Mouse (Mus musculus) forebrain, embryonic 13.5 days (tissue): ENCODE data around the gene Samd4b. TPM values are rescaled to one million over a fixed set of nuclear protein-coding genes. Genes with fewer than 3 reads are reported as not detected.

Experiments used
- ATAC-seq: fragments of 200-750 bp; cut with Nextera tagmentation; 2 replicates; pipeline ENCODE4 v1.8.0; 2017
- H3K27ac ChIP-seq: fragments of 300-500 bp; sonication (generic); 2 replicates; pipeline ENCODE4 v1.5.1; 2015; ENCODE audit warnings: inconsistent platforms, mild to moderate bottlenecking, moderate library complexity
- H3K27me3 ChIP-seq: fragments of 300-500 bp; sonication (generic); 2 replicates; pipeline ENCODE4 v1.6.1; 2015; ENCODE audit warnings: mild to moderate bottlenecking, inconsistent platforms
- H3K36me3 ChIP-seq: fragments of 300-500 bp; sonication (generic); 2 replicates; pipeline ENCODE4 v1.6.1; 2015; ENCODE audit warnings: mild to moderate bottlenecking, inconsistent platforms; ENCODE audit not compliant: poor library complexity, severe bottlenecking
- H3K4me1 ChIP-seq: fragments of 300-500 bp; sonication (generic); 2 replicates; pipeline ENCODE4 v1.6.1; 2015; ENCODE audit warnings: inconsistent platforms
- H3K4me2 ChIP-seq: fragments of 300-500 bp; sonication (generic); 2 replicates; pipeline ENCODE4 v1.6.1; 2015; ENCODE audit warnings: inconsistent platforms, mild to moderate bottlenecking, moderate library complexity
- H3K4me3 ChIP-seq: fragments of 300-500 bp; sonication (generic); 2 replicates; pipeline ENCODE4 v1.5.1; 2015; ENCODE audit warnings: mild to moderate bottlenecking, inconsistent platforms
- H3K9ac ChIP-seq: fragments of 300-500 bp; sonication (generic); 2 replicates; pipeline ENCODE4 v1.6.1; 2015; ENCODE audit warnings: mild to moderate bottlenecking, inconsistent platforms
- H3K9me3 ChIP-seq: fragments of 300-500 bp; sonication (generic); replicated peaks from 2 replicates; pipeline ENCODE4 v1.6.1; 2016; ENCODE audit warnings: inconsistent platforms
- WGBS: fragments of 180-500 bp; shearing (Covaris S2); methylation state at CpG from one replicate; pipeline ENCODE4 v1.1.7; 2015; 5-methylcytosine and 5-hydroxymethylcytosine counted together
- polyA plus RNA-seq: library from polyadenylated mRNA; unstranded; fragments of >200 nt; fragmentation: Nextera tagmentation; extraction: Ambion mirVana; gene quantifications from 2 replicates; pipeline ENCODE4 v1.2.1, GENCODE M21; 2015

Samd4b gene
- polyA plus RNA-seq, 1 experiment from 2014 or later, result 20.5 TPM

DNA sequence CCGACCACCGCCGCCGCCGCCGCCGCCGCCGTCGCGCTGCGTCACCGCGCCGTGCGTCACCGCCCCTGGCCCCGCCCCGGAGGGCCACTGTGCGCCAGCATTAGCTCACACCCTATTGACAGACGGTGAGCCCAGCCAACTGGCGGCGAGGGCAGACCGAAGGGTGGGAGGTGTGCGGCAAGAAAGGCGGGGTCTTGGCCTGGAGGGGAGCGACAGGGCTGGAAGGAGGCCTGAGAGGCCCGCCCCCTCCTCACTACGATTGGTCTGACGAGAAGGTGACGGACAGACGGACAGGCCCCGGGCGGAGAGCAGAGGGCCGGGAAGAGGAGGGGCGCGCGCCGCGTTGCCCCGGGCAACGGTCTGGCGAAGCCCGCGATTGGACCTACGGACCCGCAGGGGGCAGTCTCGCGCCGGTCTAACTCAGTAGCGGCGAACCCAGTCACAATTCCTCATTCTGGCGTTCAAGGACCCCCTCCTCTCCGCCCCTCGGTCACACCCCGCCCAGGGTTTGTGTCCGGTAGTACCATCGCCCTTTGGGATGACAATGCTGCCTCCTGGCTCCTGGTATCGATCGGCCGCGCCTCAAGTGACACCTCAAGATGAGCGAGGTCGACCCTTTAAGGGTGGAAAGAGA, 161.6 kb downstream of the Samd4b start:
- Histone ChIP-seq H3K9me3 (no peaks in the 10 kb centered on the region), H3K4me3 (peak overlapping the region; percentile 95), H3K4me2 (peak overlapping the region; percentile 81), H3K36me3 (peaks cover 4% of the 10 kb centered on the region), H3K9ac (peak overlapping the region; percentile 95), H3K27ac (peak overlapping the region; percentile 37; the same call in 1 of the 2 replicates), H3K4me1 (peaks cover 40% of the 10 kb centered on the region), H3K27me3 (no peaks in the 10 kb centered on the region)
- ATAC-seq, result peak; percentile 98
- under 1% methylated on average over 49 of the region's 64 CpGs for WGBS

GRCm38 (mm10) chr7:28435660-28436259, 162.2 kb downstream of the Samd4b start:
- Histone ChIP-seq H3K4me1 (peaks cover 40% of the 10 kb centered on the region), H3K27ac (peak overlapping the region; percentile 65), H3K4me2 (peak overlapping the region; percentile 81), H3K27me3 (no peaks in the 10 kb centered on the region), H3K9me3 (no peaks in the 10 kb centered on the region), H3K9ac (peak overlapping the region; percentile 95), H3K4me3 (peak overlapping the region; percentile 95), H3K36me3 (peaks cover 4% of the 10 kb centered on the region)
- 0% methylated on average over 17 of the region's 70 CpGs for WGBS
- ATAC-seq, result peak; percentile 36

GRCm38 (mm10) chr7:28432252-28432651, 165.7 kb downstream of the Samd4b start:
- Histone ChIP-seq H3K27ac (no peak overlapping the region), H3K27me3 (no peaks in the 10 kb centered on the region), H3K4me1 (peaks cover 40% of the 10 kb centered on the region), H3K4me3 (no peak overlapping the region), H3K9ac (0 out of 2 replicates have a peak overlapping the region, but pooled peaks have one; percentile 30), H3K36me3 (peaks cover 8% of the 10 kb centered on the region), H3K9me3 (no peaks in the 10 kb centered on the region), H3K4me2 (no peak overlapping the region)
- WGBS, result 96% methylated on average over 2 of the region's 2 CpGs
- no peak for ATAC-seq

GRCm38 (mm10) chr7:28430512-28430911, 167.4 kb downstream of the Samd4b start:
- Histone ChIP-seq H3K4me3 (no peak overlapping the region), H3K9ac (no peak overlapping the region), H3K27me3 (no peaks in the 10 kb centered on the region), H3K4me1 (peaks cover 39% of the 10 kb centered on the region), H3K4me2 (no peak overlapping the region), H3K9me3 (no peaks in the 10 kb centered on the region), H3K27ac (no peak overlapping the region), H3K36me3 (peaks cover 8% of the 10 kb centered on the region)
- 90% methylated on average over 1 of the region's 1 CpGs for WGBS
- no peak for ATAC-seq

GRCm38 (mm10) chr7:28427738-28428137, 170.2 kb downstream of the Samd4b start:
- Histone ChIP-seq H3K4me2 (no peak overlapping the region), H3K9me3 (no peaks in the 10 kb centered on the region), H3K4me1 (peaks cover 11% of the 10 kb centered on the region), H3K27me3 (no peaks in the 10 kb centered on the region), H3K4me3 (no peak overlapping the region), H3K36me3 (peaks cover 20% of the 10 kb centered on the region), H3K9ac (no peak overlapping the region), H3K27ac (no peak overlapping the region)
- no peak for ATAC-seq

GRCm38 (mm10) chr7:28423018-28423417, 174.9 kb downstream of the Samd4b start:
- H3K36me3 ChIP-seq, result peaks cover 62% of the 10 kb centered on the region
- ATAC-seq, result no peak
- no peaks in the 10 kb centered on the region for H3K9me3 ChIP-seq
- no peak overlapping the region for H3K4me3 ChIP-seq
- H3K27ac ChIP-seq, result no peak overlapping the region
- H3K4me1 ChIP-seq, result no peaks in the 10 kb centered on the region
- 100% methylated on average over 1 of the region's 1 CpGs for WGBS
- H3K9ac ChIP-seq, result no peak overlapping the region
- H3K4me2 ChIP-seq, result no peak overlapping the region
- no peaks in the 10 kb centered on the region for H3K27me3 ChIP-seq

- no peak for ATAC-seq
- no peak overlapping the region for H3K27ac ChIP-seq
- H3K4me1 ChIP-seq, result no peaks in the 10 kb centered on the region
- H3K9ac ChIP-seq, result no peak overlapping the region
- H3K36me3 ChIP-seq, result peaks cover 94% of the 10 kb centered on the region
- no peaks in the 10 kb centered on the region for H3K9me3 ChIP-seq
- no peak overlapping the region for H3K4me3 ChIP-seq
- H3K4me2 ChIP-seq, result no peak overlapping the region
- no peaks in the 10 kb centered on the region for H3K27me3 ChIP-seq
- 100% methylated on average over 2 of the region's 2 CpGs for whole genome bisulfite sequencing
Observed at GRCm38 (mm10) chr7:28419416-28419815, 178.5 kb downstream of the Samd4b start.

- Histone ChIP-seq H3K4me3 (no peak overlapping the region), H3K27ac (no peak overlapping the region), H3K27me3 (no peaks in the 10 kb centered on the region), H3K36me3 (peaks cover 99% of the 10 kb centered on the region), H3K9ac (no peak overlapping the region), H3K4me1 (no peaks in the 10 kb centered on the region), H3K4me2 (no peak overlapping the region), H3K9me3 (no peaks in the 10 kb centered on the region)
- WGBS, result 86% methylated on average over 8 of the region's 8 CpGs
- no peak for ATAC-seq
Observed at GRCm38 (mm10) chr7:28418096-28418670, 179.8 kb downstream of the Samd4b start.

DNA sequence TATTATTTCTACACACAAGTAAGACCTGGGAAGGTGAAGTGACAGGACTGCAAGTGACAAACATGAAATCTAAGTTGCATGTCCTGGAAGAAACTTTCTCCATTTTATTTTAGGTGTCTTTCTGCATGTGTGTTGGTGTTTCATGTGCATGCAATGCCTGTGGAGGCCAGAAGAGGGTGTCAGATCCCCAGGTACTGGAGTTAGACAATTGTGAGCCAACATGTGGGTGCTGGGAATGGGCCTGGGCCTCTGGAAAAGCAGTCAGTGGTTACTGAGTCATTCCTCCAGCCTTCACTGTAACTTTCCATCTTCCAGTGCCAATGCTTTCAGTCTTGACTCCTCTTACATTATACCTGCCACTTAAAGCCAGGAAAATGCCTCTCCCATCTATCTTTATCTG, 180.6 kb downstream of the Samd4b start:
- Histone ChIP-seq H3K4me2 (no peak overlapping the region), H3K27ac (no peak overlapping the region), H3K9me3 (no peaks in the 10 kb centered on the region), H3K4me1 (no peaks in the 10 kb centered on the region), H3K9ac (no peak overlapping the region), H3K27me3 (no peaks in the 10 kb centered on the region), H3K36me3 (peaks cover 99% of the 10 kb centered on the region), H3K4me3 (no peak overlapping the region)
- no peak for ATAC-seq

DNA sequence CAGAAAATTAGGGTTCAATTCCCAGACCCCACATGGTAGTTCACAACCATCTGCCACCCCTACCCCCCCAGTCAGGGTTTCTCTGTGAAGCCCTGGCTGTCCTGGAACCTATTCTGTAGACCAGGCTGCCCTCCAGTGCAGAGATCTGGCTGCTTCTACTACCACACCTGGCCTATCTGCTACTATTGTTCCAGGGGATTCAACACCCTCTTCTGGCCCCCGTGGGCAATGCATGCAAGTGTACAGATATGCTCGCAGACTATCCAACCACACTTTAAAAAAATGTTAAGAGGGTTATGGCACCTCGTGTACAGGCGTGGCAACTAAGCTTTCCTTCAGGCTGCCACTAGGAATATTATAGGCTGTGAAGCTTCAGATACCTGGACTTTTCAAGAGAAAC, 185.1 kb downstream of the Samd4b start:
- no peaks in the 10 kb centered on the region for H3K4me1 ChIP-seq
- peaks cover 99% of the 10 kb centered on the region for H3K36me3 ChIP-seq
- H3K27me3 ChIP-seq, result no peaks in the 10 kb centered on the region
- no peak for ATAC-seq
- H3K9ac ChIP-seq, result no peak overlapping the region
- H3K4me3 ChIP-seq, result no peak overlapping the region
- no peak overlapping the region for H3K4me2 ChIP-seq
- no peak overlapping the region for H3K27ac ChIP-seq
- 84% methylated on average over 4 of the region's 4 CpGs for WGBS
- H3K9me3 ChIP-seq, result no peaks in the 10 kb centered on the region

GRCm38 (mm10) chr7:28410841-28411475, 187.0 kb downstream of the Samd4b start:
- Histone ChIP-seq H3K4me3 (no peak overlapping the region), H3K4me1 (no peaks in the 10 kb centered on the region), H3K27me3 (no peaks in the 10 kb centered on the region), H3K4me2 (no peak overlapping the region), H3K9ac (no peak overlapping the region), H3K27ac (no peak overlapping the region), H3K9me3 (no peaks in the 10 kb centered on the region), H3K36me3 (peaks cover 99% of the 10 kb centered on the region)
- WGBS, result 93% methylated on average over 3 of the region's 3 CpGs
- ATAC-seq, result no peak

DNA sequence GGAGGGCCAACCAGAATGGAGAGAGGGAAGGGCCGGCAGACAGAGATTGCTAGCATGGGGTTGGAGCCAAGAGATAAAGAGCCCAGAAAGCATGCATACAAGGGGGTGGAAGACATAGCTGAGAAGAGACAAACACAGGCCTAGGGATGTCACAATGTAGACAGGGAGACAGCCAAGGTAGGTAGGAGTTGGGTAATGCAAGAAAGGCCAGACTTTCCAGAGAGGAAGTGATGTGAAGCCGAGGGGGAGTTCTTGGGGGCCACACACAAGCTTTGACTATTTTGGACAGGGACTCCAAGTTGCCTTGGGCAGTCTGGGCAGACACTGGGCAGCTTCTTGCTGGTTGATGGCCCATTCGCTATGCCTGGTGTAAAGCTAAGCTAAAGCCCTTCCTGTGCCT, 196.0 kb downstream of the Samd4b start:
- H3K27me3 ChIP-seq, result no peaks in the 10 kb centered on the region
- no peak overlapping the region for H3K4me2 ChIP-seq
- no peaks in the 10 kb centered on the region for H3K9me3 ChIP-seq
- no peak overlapping the region for H3K9ac ChIP-seq
- no peak overlapping the region for H3K4me3 ChIP-seq
- peaks cover 96% of the 10 kb centered on the region for H3K36me3 ChIP-seq
- ATAC-seq, result no peak
- no peak overlapping the region for H3K27ac ChIP-seq
- H3K4me1 ChIP-seq, result no peaks in the 10 kb centered on the region
- WGBS, result 90% methylated on average over 3 of the region's 3 CpGs
